Mouse (Mus musculus): ENCODE data around the gene Heatr9.
A peak's percentile ranks its signal among the peaks of the same experiment; 100 is the strongest.

Heatr9 gene

DNA sequence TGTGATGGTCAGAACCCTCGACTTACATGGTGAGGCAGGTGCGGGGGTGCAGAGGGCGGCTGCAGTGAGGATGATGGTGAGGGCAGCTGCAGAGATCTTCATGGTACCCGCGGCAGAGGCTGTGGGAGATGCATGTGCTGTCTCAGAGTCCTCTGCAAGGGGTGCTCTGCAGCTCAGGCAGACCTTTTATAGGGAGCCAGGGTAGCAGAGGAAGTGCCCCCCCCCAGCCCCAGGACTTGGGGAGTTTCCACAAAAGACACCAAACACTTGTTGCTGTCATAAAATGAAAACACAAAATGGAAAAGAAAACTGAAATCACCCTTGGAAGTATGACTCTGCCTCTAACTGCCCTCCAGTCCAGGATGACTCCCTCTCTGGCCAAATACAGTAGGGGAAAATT, 8.4 kb upstream of the Heatr9 start, which contains the start of gene Ccl5:
Gene Ccl5, minus strand, starts transcription at position 159 of the 400 bp plus-strand sequence.
- DNase-seq (ENCODE audit: low read depth, low spot score) = no peak

DNA sequence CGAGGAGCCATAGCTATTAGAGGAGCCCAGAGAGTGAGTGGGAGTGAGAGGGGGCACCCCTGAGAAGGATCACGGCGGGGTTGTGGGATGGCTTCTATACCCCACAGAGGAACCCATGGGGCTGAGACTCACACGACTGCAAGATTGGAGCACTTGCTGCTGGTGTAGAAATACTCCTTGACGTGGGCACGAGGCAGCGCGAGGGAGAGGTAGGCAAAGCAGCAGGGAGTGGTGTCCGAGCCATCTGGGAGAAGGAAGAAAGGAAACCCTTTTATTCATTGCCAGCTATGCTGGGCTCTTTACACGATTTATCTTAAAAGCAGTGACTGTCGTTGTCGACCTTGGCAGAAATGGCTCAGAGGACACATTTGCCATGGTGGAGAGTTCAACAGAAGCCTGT, 7.0 kb upstream of the Heatr9 start:
- DNase-seq (ENCODE audit: low read depth, low spot score) = no peak

DNA sequence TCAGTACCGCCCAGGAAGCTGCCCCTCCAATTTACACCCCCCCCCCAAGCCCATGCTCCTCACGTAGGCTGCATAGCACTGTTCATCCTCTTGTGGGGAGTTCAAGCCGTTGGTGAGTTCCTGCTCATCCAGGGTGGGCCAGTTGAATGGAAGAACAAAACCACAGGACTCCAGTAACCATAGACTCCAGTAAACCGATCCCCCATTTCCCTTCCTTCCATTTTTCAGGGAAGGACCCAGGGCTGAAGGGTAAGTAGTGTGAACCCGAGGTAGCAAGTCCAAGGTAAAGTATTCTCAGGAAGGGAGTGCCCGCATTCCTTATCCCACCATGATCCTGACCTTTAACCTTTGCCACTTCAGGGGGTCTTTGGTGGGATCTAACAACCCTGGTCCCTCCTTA, 3.6 kb downstream of the Heatr9 start:
- DNase-seq (ENCODE audit: low read depth, low spot score) = no peak

DNA sequence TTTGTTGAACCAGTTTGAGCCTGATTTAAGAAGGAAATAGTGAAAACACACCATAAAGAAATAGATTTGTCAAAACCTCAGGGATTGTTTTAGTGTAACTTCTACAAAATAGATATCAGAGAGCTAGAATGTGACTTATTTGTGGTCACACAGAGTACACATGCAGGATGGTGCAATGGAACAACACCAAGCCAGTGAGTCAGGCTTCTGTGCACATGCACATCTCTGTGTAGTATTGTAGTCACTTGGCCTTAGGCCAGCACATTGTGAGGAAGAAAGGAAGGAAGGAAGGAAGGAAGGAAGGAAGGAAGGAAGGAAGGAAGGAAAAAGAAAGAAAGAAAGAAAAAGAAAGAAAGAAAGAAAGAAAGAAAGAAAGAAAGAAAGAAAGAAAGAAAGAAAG, 4.8 kb downstream of the Heatr9 start:
- DNase-seq (ENCODE audit: low read depth, low spot score) = no peak

GRCm38 (mm10) chr11:83509521-83509920, 12.5 kb downstream of the Heatr9 start:
- no peak for DNase-seq (ENCODE audit: low read depth, low spot score)

- no peak for DNase-seq (ENCODE audit: low read depth, low spot score)
These were observed 17.7 kb downstream of the Heatr9 start for GRCm38 (mm10) chr11:83504308-83504707.

DNA sequence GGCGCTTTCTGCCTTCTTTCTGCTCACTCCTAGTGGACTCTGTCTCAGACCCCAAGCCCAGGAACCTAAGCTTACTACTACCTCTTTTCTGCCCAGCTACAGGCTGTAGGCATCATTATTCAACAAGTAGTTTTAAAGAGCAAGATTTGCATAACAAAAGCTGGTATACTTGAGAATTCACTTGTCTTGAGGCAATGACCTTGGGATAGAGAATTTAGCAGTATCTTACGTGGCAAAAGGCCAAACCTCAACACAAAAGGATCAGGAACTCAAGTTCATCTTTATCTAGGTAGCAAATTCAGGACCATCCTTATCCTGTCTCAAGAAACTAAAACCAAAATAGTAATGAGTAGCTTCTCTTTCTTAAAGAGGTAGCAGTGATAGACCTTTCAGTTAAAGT, 26.4 kb downstream of the Heatr9 start:
- no peak for DNase-seq (ENCODE audit: low read depth, low spot score)

DNA sequence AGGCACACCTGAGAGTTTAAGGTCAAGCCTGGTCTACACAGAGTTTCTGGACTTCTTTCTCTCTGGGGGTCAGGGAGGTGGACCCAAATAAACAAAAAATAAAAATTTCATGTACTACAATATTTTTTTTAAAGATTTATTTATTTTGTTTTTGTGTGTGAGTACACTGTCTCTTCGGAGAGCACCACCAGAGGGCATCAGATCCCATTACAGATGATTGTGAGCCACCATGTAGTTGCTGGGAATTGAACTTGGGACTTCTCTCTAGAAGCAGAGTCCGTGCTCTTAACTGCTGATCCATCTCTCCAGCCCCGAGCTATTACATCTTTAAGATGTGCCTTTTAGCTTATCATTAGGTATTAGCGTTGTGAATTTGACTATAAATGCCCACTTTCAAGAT, 30.5 kb downstream of the Heatr9 start:
- no peak for DNase-seq (ENCODE audit: low read depth, low spot score)

DNA sequence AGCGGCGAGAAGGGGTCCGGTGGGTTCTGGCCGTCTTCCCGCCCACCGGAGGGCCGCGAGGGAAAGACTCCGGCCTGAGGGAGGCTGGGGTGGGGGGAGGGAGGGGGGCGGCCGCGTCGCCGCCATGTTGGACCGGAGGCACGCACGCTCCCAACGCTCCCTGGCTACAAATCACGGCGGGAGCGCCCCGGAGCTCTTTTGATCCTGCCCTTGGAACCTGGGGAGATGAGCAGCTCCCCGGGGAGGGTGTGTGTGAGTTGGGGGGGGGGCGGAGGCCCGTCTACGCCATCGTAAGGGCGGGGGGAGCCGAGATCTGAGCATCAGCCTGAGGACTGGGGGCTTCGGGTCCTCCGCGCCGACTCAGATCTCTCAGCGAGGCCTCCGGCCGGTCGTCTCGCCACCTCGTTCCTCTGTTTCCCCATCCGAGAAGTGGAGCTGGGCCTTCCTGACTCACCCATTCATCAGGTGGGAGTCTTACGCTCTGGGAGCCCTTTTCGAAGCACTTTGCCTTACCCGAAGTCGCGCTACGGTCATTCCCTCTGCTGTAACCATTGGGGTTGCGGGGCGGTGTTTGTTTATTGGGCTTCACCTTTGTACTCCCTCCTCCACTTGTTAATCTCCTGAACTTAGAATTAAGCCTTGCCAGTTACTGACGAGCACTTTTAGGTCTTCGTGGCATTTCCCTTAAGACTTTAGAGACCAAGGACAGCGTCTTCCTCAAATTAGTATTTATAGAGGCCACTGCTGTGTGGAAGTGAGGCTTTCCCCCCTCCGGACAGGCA, 48.5 kb downstream of the Heatr9 start:
- DNase-seq (ENCODE audit: low read depth, low spot score) = peak; percentile 27

- peak; percentile 96 for DNase-seq (ENCODE audit: low read depth, low spot score)
These were observed 49.4 kb downstream of the Heatr9 start, which contains the start of gene Taf15 for GRCm38 (mm10) chr11:83472324-83473234. TSS of gene Taf15 (plus strand) at chr11:83473086.

- no peak for DNase-seq (ENCODE audit: low read depth, low spot score)
These were observed 50.2 kb downstream of the Heatr9 start for GRCm38 (mm10) chr11:83471766-83472165.

- DNase-seq (ENCODE audit: low read depth, low spot score) = no peak
These were observed 53.2 kb downstream of the Heatr9 start for GRCm38 (mm10) chr11:83468765-83469164.

DNA sequence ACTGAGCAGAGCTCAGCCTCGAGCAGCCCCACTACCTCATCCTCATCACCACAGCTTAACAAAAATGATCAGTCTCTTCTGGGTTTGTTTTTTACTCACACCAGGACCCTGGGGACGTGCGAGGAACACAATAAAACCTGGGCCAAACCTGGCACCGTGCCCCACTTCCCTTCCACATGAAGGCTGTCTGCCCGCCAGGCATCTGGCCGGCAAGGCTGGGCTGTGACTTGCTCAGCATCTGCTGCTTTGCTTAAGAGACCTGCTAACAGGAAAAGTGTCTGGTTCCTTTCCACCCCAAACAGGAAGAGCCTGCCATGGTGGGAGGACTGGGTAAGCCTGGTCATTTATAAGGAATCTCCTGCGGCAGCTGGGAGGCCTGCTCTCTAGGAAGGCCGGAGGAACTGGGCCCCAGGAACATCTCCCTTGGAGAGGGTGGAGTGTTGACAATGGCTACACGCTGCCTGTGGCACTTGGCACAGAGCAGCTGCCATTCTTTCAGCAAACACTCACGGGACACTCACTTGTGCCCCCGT, 54.8 kb downstream of the Heatr9 start:
- DNase-seq (ENCODE audit: low read depth, low spot score) = no peak

- DNase-seq (ENCODE audit: low read depth, low spot score) = no peak
These were observed 56.0 kb downstream of the Heatr9 start for GRCm38 (mm10) chr11:83465976-83466375.

DNA sequence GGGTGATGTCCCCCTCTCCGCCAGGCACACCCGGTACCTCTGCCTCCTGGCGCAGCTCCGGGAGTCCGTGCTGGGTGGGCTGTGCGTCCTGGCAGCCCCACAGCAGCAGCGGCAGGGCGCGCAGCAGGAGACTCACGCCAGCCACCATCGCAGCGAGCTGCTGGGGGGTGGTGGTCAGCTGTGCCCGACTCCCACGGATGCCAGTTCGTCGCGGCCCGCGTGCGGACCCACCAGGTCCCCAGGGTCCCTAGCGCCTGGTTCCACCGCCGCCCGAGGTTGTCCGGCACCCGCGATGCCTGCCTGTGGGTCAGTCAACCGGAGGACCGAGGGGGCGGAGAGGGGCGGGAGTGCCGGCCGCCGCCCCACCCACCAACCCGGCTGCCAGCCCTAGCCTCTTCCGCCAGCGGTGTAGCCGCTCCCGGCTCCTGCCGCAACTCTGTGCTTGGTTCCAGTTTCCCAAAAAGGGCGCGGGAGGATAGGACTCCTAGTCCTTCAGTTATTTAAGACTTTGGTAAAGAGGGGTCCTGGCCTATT, 59.2 kb downstream of the Heatr9 start, which contains the start of gene Mmp28:
Gene Mmp28, minus strand, starts transcription at position 361 of the 534 bp plus-strand sequence.
- DNase-seq (ENCODE audit: low read depth, low spot score) = no peak
